Mouse (Mus musculus) liver, embryonic 14.5 days (tissue): ENCODE measurements around the gene Actr1a.

Source experiments
- CTCF ChIP-seq: IDR thresholded peaks from 2 replicates; pipeline ENCODE4 v1.5.1; 2016; ENCODE audit warnings: antibody characterized with exemption, low read depth, control low read depth
- EP300 ChIP-seq: IDR thresholded peaks from 2 replicates; pipeline ENCODE4 v1.6.1; 2016; ENCODE audit warnings: antibody characterized with exemption, low read depth

DNA sequence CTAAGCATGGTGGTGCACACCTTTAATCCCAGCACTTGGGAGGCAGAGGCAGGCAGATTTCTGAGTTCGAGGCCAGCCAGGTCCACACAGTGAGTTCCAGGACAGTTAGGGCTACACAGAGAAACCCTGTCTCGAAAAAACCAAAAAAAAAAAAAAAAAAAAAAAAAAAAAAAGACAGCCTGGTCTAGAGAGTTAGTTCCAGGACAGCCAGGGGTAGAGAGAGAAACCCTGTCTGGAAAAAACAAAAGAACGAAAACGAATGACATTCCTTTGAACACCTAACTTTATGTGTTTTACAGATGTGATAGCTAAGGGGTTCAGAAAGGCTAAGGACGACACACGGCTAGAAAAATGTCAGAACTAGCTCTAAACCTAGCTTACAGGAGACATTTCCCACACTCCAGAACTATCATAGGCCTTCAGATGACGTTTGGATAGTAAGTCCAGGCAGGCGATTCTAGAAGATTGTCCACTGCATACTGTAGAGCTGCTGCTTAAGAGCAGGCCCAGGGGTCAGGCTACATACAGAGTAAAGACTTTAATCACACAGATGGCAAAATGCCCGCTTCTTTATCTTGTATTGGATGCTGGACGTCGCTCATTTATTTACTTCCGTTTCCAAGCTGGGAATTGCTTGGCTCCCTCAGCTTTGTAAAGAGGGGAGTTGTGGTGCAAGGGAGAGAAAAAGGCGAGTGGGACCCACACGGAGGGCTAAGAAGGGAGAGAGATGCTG, 47.4 kb downstream of the Actr1a start:
- TF ChIP-seq CTCF (no peak), EP300 (no peak)
